Mouse (Mus musculus) MEL (cell line): ENCODE results near the gene Gm20388. TPM values are rescaled to one million over a fixed set of nuclear protein-coding genes. Genes with fewer than 3 reads are reported as not detected.

Source experiments
- DNase-seq: peaks from one replicate; pipeline ENCODE4 v3.0.0; 2011; ENCODE audit warnings: low read depth, low spot score
- H3K27ac ChIP-seq: 2 replicates; pipeline ENCODE4 v1.5.1; 2012; ENCODE audit warnings: low read depth, mild to moderate bottlenecking, control low read depth, low read length, moderate library complexity; ENCODE audit not compliant: control insufficient read depth
- H3K27me3 ChIP-seq, 2 experiments: fragments of 150-350 bp in 1 of 2; sonication (generic) in 1 of 2; 2 replicates each; pipeline ENCODE4 v1.6.1; 2012; ENCODE audit warnings: low read length in 2 of 2, mild to moderate bottlenecking in 2 of 2, improper control_type of control experiment in 1 of 2, moderate library complexity in 1 of 2; ENCODE audit not compliant: insufficient read depth in 2 of 2, control insufficient read depth in 1 of 2
- H3K36me3 ChIP-seq, 2 experiments: 2 replicates each; pipeline ENCODE4 v1.6.1; 2012 to 2014; ENCODE audit warnings: low read length in 2 of 2, improper control_type of control experiment in 1 of 2, inconsistent platforms in 1 of 2, mild to moderate bottlenecking in 1 of 2; ENCODE audit not compliant: insufficient read depth in 2 of 2, control insufficient read depth in 1 of 2
- H3K4me1 ChIP-seq, 2 experiments: fragments of 150-350 bp in 1 of 2; sonication (generic) in 1 of 2; 2 replicates each; pipeline ENCODE4 v1.6.1; 2012; ENCODE audit warnings: low read length in 2 of 2, improper control_type of control experiment in 1 of 2, mild to moderate bottlenecking in 1 of 2; ENCODE audit not compliant: insufficient read depth in 2 of 2, control insufficient read depth in 1 of 2
- H3K4me3 ChIP-seq, 2 experiments: fragments of 150-350 bp in 1 of 2; sonication (generic) in 1 of 2; 2 replicates each; pipeline ENCODE4 v1.5.1; 2012; ENCODE audit warnings: low read depth in 2 of 2, low read length in 2 of 2, mild to moderate bottlenecking in 2 of 2, moderate library complexity in 2 of 2, control low read depth in 1 of 2, improper control_type of control experiment in 1 of 2; ENCODE audit not compliant: control insufficient read depth in 1 of 2, insufficient read depth in 1 of 2
- H3K79me2 ChIP-seq: 2 replicates; pipeline ENCODE4 v1.6.1; 2012; ENCODE audit warnings: mild to moderate bottlenecking, low read length, moderate library complexity; ENCODE audit not compliant: control insufficient read depth, poor library complexity, insufficient read depth
- H3K9ac ChIP-seq: 2 replicates; pipeline ENCODE4 v1.6.1; 2012; ENCODE audit warnings: low read depth, mild to moderate bottlenecking, control low read depth, low read length, moderate library complexity; ENCODE audit not compliant: control insufficient read depth, poor library complexity, severe bottlenecking
- H3K9me3 ChIP-seq: fragments of 150-350 bp; sonication (generic); replicated peaks from 2 replicates; pipeline ENCODE4 v1.6.1; 2012; ENCODE audit warnings: mild to moderate bottlenecking, low read length, improper control_type of control experiment, moderate library complexity; ENCODE audit not compliant: insufficient read depth
- BHLHE40 ChIP-seq: IDR thresholded peaks from 2 replicates; pipeline ENCODE4 v1.6.1; 2012; ENCODE audit warnings: low read depth, mild to moderate bottlenecking, inconsistent platforms, low read length, improper control_type of control experiment, borderline replicate concordance
- CHD1 ChIP-seq: IDR thresholded peaks from 2 replicates; pipeline ENCODE4 v1.6.1; 2012; ENCODE audit warnings: low read depth, mild to moderate bottlenecking, inconsistent platforms, low read length, improper control_type of control experiment
- CHD2 ChIP-seq: IDR thresholded peaks from 2 replicates; pipeline ENCODE4 v1.6.1; 2011; ENCODE audit warnings: low read length, improper control_type of control experiment
- ELF1 ChIP-seq: IDR thresholded peaks from 2 replicates; pipeline ENCODE4 v1.6.1; 2014; ENCODE audit warnings: low read depth, mild to moderate bottlenecking, inconsistent platforms, low read length, improper control_type of control experiment, moderate library complexity
- EP300 ChIP-seq, 2 experiments: IDR thresholded peaks; 2 replicates each; pipeline ENCODE4 v1.6.1; 2011; ENCODE audit warnings: improper control_type of control experiment in 2 of 2, low read length in 2 of 2, low read depth in 1 of 2, mild to moderate bottlenecking in 1 of 2
- ETS1 ChIP-seq: IDR thresholded peaks from 2 replicates; pipeline ENCODE4 v1.6.1; 2012; ENCODE audit warnings: low read depth, mild to moderate bottlenecking, inconsistent platforms, low read length, improper control_type of control experiment, moderate library complexity
- GABPA ChIP-seq: IDR thresholded peaks from 2 replicates; pipeline ENCODE4 v1.6.1; 2012; ENCODE audit warnings: low read depth, mild to moderate bottlenecking, inconsistent platforms, low read length, improper control_type of control experiment, moderate library complexity
- GATA1 ChIP-seq: IDR thresholded peaks from 2 replicates; pipeline ENCODE4 v1.6.1; 2011; ENCODE audit warnings: low read depth, low read length, improper control_type of control experiment
- HCFC1 ChIP-seq: IDR thresholded peaks from 2 replicates; pipeline ENCODE4 v1.6.1; 2012; ENCODE audit warnings: low read depth, mild to moderate bottlenecking, inconsistent platforms, low read length, improper control_type of control experiment, moderate library complexity
- JUND ChIP-seq: IDR thresholded peaks from 2 replicates; pipeline ENCODE4 v1.6.1; 2011; ENCODE audit warnings: low read depth, mild to moderate bottlenecking, improper control_type of control experiment, low read length
- KAT2A ChIP-seq: conservative IDR thresholded peaks from 2 replicates; pipeline ENCODE4 v1.6.1; 2012; ENCODE audit warnings: low read depth, low read length, improper control_type of control experiment, inconsistent platforms
- MAZ ChIP-seq: IDR thresholded peaks from 2 replicates; pipeline ENCODE4 v1.6.1; 2012; ENCODE audit warnings: low read depth, mild to moderate bottlenecking, inconsistent platforms, low read length, improper control_type of control experiment
- MYB ChIP-seq: IDR thresholded peaks from 2 replicates; pipeline ENCODE4 v1.6.1; 2011; ENCODE audit warnings: mild to moderate bottlenecking, low read depth, low read length, improper control_type of control experiment
- MYC ChIP-seq: IDR thresholded peaks from 2 replicates; pipeline ENCODE4 v1.6.1; 2011; ENCODE audit warnings: low read depth, mild to moderate bottlenecking, low read length, improper control_type of control experiment, moderate library complexity
- NELFE ChIP-seq: IDR thresholded peaks from 2 replicates; pipeline ENCODE4 v1.6.1; 2011; ENCODE audit warnings: low read depth, low read length, improper control_type of control experiment
- NRF1 ChIP-seq: IDR thresholded peaks from 2 replicates; pipeline ENCODE4 v1.6.1; 2014; ENCODE audit warnings: low read depth, mild to moderate bottlenecking, inconsistent platforms, low read length, improper control_type of control experiment, moderate library complexity; ENCODE audit not compliant: poor library complexity, insufficient read depth, severe bottlenecking
- POLR2AphosphoS2 ChIP-seq: IDR thresholded peaks from 2 replicates; pipeline ENCODE4 v1.6.1; 2011; ENCODE audit warnings: low read length, improper control_type of control experiment
- RAD21 ChIP-seq: IDR thresholded peaks from 2 replicates; pipeline ENCODE4 v1.6.1; 2011; ENCODE audit warnings: mild to moderate bottlenecking, low read depth, low read length, improper control_type of control experiment
- SMC3 ChIP-seq: IDR thresholded peaks from 2 replicates; pipeline ENCODE4 v1.6.1; 2011; ENCODE audit warnings: low read depth, low read length, improper control_type of control experiment
- TAL1 ChIP-seq: IDR thresholded peaks from 2 replicates; pipeline ENCODE4 v1.6.1; 2012; ENCODE audit warnings: mild to moderate bottlenecking, inconsistent platforms, low read length, moderate library complexity, mixed read lengths
- TBP ChIP-seq: IDR thresholded peaks from 2 replicates; pipeline ENCODE4 v1.8.0; 2011; ENCODE audit warnings: low read depth, low read length, improper control_type of control experiment
- USF2 ChIP-seq, 2 experiments: IDR thresholded peaks; 2 replicates each; pipeline ENCODE4 v1.6.1; 2011 to 2012; ENCODE audit warnings: improper control_type of control experiment in 2 of 2, low read length in 2 of 2, borderline replicate concordance in 1 of 2, inconsistent platforms in 1 of 2, low read depth in 1 of 2, mild to moderate bottlenecking in 1 of 2; ENCODE audit not compliant: insufficient read depth in 1 of 2
- ZC3H11A ChIP-seq: IDR thresholded peaks from 2 replicates; pipeline ENCODE4 v1.6.1; 2012; ENCODE audit warnings: low read depth, mild to moderate bottlenecking, inconsistent platforms, low read length, improper control_type of control experiment
- ZKSCAN1 ChIP-seq: IDR thresholded peaks from 2 replicates; pipeline ENCODE4 v1.6.1; 2012; ENCODE audit warnings: low read depth, mild to moderate bottlenecking, inconsistent platforms, low read length, improper control_type of control experiment, moderate library complexity
- ZMIZ1 ChIP-seq: IDR thresholded peaks from 2 replicates; pipeline ENCODE4 v1.6.1; 2012; ENCODE audit warnings: low read depth, mild to moderate bottlenecking, inconsistent platforms, low read length, improper control_type of control experiment, moderate library complexity
- ZNF384 ChIP-seq: IDR thresholded peaks from 2 replicates; pipeline ENCODE4 v1.6.1; 2012; ENCODE audit warnings: low read depth, mild to moderate bottlenecking, inconsistent platforms, low read length, improper control_type of control experiment
- polyA plus RNA-seq, 2 experiments: library from polyadenylated mRNA; stranded (reverse) in 1 of 2; unstranded in 1 of 2; fragments of >175 nt in 1 of 2; fragments of >200 nt in 1 of 2; gene quantifications; 2 replicates each; pipeline versions ENCODE4 v1.2.1 to v1.2.4; 2012; ENCODE audit warnings: low replicate concordance in 2 of 2, low read depth in 1 of 2; ENCODE audit not compliant: insufficient read length in 2 of 2, insufficient read depth in 1 of 2, missing spikeins in 1 of 2
- total RNA-seq: library from RNA; depleted of rRNA; stranded (reverse); fragments of 300-350 nt; gene quantifications from 2 replicates; pipeline ENCODE4 v1.2.3, GENCODE M21; 2012

Gene Gm20388
- total and polyA plus RNA-seq, 3 experiments = 11.1 to 17.8 TPM; not detected in 1

GRCm38 (mm10) chr8:122441326-122441725 is 2530.7 kb downstream of the Gm20388 start:
- H3K79me2 ChIP-seq = 0 out of 2 replicates have a peak, but pooled peaks cover 3% of the 10 kb centered on the region
- H3K9ac ChIP-seq = no peak overlapping the region
- H3K27me3 ChIP-seq = no peaks in the 10 kb centered on the region
- H3K9me3 ChIP-seq = no peaks in the 10 kb centered on the region
- peaks cover 0 to 3% of the 10 kb centered on the region in 2 experiments; a peak in 1 of 4 replicates for H3K4me1 ChIP-seq
- no peaks in the 10 kb centered on the region for H3K36me3 ChIP-seq
- H3K4me3 ChIP-seq = no peak overlapping the region
- H3K27ac ChIP-seq = no peak overlapping the region
- TF ChIP-seq KAT2A (no peak), JUND (no peak), HCFC1 (no peak), BHLHE40 (no peak), ZC3H11A (no peak), SMC3 (no peak), ZMIZ1 (no peak), TBP (no peak), POLR2AphosphoS2 (no peak), CHD2 (no peak), ZKSCAN1 (no peak), GATA1 (no peak), ZNF384 (no peak), USF2 (IDR thresholded peaks at IDR 0.05; ENCODE audit: borderline replicate concordance in 1 of 2, insufficient read depth in 1 of 2, low read depth in 1 of 2, low read length in 2 of 2) (no peak), NRF1 (no peak), RAD21 (no peak), ETS1 (no peak), NELFE (no peak), TAL1 (no peak), EP300 (IDR thresholded peaks at IDR 0.05; ENCODE audit: low read depth in 1 of 2, low read length in 2 of 2) (no peak)
- DNase-seq = no peak

- no peak for TF ChIP-seq USF2 (IDR thresholded peaks at IDR 0.05; ENCODE audit: borderline replicate concordance in 1 of 2, insufficient read depth in 1 of 2, low read depth in 1 of 2, low read length in 2 of 2)
- no peak for TF ChIP-seq GABPA
- TF ChIP-seq MAZ = no peak
- TF ChIP-seq CHD1 = no peak
- no peak for TF ChIP-seq MYB
- TF ChIP-seq ELF1 = no peak
- no peak for TF ChIP-seq MYC
- TF ChIP-seq, all 39 proteins: peak for 0
- Histone ChIP-seq H3K36me3 (no peaks in the 10 kb centered on the region), H3K4me3 (peak overlapping the region in 1 of 2 experiments; percentile 69; a peak in 2 of 4 replicates), H3K79me2 (0 out of 2 replicates have a peak, but pooled peaks cover 3% of the 10 kb centered on the region), H3K27me3 (no peaks in the 10 kb centered on the region), H3K27ac (no peak overlapping the region), H3K9me3 (no peaks in the 10 kb centered on the region), H3K9ac (peak overlapping the region; percentile 60), H3K4me1 (peaks cover 0 to 3% of the 10 kb centered on the region in 2 experiments; a peak in 1 of 4 replicates)
- DNase-seq = no peak
These were observed 2531.7 kb downstream of the Gm20388 start for GRCm38 (mm10) chr8:122442356-122442755.
